Mouse (Mus musculus) embryo, embryonic 9.5 days (tissue): ENCODE measurements around the gene Prkg1.

Experiments
- DNase-seq: peaks from one replicate; pipeline ENCODE4 v3.0.0-alpha.2; 2017; ENCODE audit errors: extremely low spot score

Prkg1 gene

DNA sequence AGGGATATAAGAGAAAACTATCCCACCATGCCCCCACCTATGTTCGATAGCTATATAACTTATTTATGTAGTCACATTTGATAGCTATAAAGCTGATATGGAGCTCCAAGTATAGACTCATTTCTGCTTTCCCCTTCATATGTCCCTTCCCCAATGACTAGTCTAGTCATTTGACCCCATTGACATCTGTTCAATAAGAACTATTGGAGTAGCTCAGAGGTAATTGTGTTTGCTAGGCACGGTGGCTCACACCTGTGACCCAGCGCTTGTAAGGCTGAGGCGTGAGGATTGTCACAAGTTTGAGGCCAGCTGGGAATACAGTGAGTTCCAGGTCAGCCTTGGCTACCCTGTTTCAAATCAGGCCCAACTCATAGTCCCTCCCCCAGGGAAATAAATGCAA is 921.2 kb downstream of the Prkg1 start:
- DNase-seq = no peak

DNA sequence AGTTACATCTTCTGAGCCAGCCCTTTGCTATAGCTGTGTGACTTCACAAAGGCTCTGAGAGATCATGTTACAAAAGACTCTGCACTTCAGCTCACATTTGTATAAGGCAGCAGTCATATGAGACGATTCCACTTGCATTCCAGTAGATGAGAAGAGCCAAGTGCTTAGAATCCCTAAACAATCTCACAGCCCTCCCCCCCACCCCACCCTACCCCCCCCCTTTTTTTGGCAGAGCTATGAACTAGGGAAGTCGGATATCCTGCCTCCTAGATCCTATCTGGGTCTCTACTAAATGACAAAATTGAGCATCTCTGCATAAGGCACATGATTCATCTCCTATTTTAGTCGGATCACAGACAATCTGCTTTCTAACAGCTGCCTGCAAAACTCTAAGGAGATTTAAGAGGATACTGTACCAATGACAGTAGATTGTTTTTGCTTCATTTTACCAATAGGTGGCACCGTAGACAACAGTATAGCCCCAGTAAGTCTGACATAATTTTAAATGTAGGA is 921.7 kb downstream of the Prkg1 start:
- DNase-seq = peak; percentile 39

DNA sequence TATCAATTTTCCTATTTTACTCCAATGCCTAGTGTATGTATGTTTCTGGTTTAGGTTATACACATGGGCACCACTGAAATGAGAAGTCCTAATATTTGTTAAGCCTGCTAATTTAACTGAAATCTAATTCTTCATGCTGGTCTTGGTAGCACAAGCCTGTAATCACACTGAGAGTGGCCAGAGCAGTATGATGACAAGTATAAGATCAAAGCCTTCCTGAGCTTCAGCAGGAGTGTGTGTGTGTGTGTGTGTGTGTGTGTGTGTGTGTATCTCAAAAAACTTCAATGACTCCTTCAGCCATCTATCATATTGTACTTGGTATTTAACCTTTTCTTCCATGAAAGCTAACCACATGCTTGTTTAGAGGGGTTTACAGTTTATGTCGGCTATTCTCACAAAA is 922.2 kb downstream of the Prkg1 start:
- peak; percentile 27 for DNase-seq

DNA sequence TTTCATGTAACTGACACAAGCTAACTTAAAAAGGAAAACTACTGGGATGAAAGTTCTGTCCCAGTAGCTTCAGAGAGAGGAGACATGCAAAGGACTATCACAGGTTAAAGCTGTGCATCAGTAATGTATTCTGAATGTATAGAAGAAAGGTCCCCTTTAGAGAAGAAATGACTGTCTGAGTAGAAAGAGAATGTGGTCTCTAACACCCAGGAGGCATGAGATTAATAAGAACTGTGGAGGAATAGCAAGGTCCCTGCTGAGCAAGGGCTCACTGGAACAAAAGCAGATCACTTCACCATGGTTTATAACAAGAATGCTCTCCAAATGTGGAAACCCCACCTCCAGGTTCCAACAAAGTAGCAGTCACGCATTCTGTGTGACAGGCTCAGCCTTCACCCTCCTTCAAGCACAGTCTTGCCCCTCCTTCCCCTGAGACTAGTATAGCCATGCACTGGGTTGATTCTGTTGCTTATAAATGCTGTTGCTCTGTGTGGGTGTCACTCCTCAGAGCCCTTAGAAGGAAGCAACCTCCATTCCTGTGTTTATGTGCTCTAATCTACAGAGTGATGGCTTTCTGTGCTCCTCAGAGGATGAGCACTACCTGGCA is 931.7 kb downstream of the Prkg1 start:
- DNase-seq = no peak

DNA sequence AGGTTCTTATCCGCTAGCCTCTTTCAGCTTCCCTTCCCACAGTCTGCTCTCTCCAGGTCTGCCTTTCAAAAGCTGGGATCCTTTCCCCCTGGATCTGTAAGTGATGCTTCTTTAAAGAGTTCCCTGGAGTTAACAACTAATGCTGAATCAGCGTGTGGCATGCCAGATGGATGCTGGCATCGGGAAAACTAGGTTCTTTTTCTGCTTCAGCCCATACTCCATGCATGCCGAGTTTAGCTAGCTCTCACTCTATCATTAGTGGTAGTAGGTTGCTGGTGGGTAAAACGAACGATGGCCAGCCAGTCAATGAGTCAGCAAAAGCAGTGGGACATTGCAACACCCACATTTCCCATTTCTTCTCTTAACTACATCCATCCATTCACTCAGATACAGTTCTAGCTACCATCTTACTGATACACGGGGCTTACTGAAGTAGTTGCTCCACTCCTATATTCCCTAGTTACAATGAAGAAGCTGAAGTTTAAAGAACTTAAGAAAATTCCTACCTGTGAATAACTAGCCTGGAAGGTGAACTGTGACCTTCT is 935.5 kb downstream of the Prkg1 start:
- DNase-seq = no peak

DNA sequence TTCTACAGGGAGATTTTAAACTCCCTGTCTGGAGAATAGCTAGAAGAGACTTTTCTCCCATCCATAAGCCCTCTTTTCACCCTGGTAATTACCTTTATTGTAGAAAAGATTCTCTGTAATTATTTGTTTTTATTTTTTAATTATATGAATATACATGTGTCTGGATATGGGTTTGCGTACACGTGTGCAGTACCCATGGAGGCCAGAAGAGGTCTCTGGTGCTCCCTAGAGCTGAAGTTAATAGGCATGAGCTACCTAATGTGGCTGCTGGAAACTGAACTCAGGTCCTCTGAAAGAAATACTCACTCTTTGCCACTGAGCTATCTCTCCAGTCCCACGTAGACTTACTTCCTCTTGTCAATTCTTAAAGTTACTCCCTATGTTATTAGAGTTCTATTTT is 937.0 kb downstream of the Prkg1 start:
- DNase-seq = no peak

DNA sequence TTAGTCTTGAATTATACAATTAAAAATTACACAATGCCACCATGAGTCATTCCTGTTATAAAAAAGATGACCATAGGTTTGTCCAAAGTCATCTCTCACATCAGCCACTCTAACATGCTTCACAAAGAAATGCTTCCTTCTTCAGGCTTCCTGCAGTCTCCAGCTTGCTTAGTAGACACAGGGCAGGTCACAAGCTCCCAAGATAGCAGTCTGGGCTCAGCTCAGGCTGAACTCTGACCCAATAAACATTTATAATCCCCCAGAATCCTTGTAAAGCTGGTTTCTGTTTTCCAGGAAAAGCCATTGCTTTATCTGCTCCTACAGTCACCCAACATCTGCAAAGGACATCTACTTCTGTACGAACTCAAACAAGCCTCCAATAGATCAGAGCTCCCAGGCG is 938.7 kb downstream of the Prkg1 start:
- no peak for DNase-seq

DNA sequence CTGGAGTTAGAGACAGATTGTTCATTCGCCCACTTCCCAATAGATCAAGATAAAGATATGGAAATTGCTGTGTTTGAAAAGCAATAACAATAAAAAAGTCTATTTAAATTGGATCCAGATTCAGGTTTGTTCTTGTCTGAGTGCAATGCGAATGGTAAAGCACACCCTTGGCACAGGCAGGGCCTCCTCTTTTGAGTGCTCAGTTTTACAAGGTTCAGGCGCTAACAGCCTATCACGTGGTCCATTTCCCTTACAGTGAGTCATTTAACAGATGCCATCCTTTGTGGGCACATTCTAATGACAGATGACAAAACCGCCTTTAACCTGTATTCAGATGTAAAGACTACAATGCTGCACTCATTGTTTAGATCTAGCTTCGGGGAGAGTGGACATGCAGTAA is 949.2 kb downstream of the Prkg1 start:
- no peak for DNase-seq

DNA sequence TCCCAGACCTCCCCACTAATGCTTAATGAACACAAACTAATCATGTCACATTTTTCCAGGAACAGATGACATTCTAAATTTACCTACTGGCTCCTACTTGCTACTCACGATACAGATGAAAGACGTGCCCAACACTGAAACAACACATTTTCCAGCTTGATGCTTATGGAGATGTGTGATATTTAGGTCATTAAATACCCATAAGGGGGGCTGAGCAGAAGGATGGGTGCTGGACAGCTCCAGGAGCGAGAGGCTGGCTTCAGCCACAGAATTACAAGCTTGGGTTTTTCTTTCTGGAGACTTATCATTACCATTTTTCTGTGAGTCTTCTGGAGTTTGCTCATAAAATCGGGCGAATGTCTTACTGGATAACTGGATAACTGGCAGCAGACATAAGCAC is 958.6 kb downstream of the Prkg1 start:
- DNase-seq = no peak

DNA sequence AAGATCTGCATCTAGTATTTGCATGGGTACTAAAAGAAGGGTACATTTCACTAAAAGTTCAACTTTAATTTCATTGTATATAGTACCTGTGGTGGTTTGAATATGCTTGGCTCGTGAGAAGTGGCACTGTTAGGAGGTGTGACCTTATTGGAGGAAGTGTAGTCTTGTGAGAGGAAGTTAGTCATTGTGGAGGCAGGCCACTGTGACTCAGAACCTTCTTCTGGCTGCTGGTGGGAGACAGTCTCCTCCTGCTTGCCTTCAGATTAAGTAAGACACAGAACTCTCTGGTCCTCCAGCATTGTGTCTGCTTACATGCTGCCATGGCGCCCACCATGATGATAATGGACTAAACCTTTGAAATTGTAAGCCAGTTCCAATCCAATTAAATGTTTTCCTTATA is 984.0 kb downstream of the Prkg1 start:
- DNase-seq = no peak

DNA sequence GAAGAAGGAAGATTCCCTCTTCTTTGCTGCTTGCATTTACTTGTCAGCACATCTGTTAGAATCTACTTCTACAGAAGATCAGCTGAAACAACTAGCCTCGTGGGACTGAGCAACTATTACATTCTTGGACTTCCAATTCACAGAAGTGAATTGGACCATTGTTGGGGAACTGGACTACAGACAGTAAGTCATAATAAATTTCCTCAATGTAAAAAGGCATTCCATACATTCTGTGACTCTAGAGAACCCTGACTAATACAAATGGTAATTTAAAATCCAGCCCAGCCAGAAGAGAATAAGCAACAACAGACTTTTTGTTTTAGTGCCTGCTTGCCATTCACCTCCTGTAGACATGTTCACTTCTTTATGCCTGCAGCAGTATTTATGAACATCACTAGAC is 996.5 kb downstream of the Prkg1 start:
- no peak for DNase-seq

DNA sequence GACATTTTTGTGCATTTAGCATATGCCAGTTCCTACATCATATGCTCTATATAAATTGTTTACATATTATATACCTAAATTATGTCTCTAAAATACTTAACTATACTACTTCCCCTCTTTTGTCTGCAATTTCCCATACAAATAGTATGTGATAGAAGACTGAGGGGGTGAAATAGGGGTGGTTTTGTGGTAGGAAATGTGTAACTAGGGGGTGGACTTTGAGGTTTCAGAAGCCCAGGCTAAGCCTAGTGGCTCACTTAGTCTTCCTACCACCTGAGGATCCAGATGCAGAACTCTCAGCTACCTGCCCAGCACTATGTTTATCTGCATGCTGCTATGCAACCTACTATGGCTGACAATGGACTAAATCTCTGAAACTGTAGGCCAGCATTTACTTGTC is 1020.4 kb downstream of the Prkg1 start:
- no peak for DNase-seq

DNA sequence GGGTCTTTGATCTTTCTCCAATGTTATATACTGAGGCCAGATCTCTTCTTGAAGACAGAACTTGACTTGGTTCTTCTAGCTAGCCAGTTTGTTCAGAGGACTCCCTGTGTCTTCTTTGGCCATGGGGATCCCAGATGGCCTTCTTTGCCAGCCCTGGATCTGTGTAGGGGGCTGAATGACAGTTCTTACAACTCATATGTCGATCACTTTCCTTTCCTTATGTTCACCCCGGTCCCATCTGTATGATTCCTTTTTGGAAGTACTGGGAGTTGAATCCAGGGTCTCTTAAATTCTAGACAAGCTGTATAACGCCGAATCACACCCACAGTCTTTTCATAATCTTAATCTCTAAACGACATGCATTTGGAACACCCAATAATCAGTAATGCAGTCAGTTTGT is 1065.7 kb downstream of the Prkg1 start:
- no peak for DNase-seq

DNA sequence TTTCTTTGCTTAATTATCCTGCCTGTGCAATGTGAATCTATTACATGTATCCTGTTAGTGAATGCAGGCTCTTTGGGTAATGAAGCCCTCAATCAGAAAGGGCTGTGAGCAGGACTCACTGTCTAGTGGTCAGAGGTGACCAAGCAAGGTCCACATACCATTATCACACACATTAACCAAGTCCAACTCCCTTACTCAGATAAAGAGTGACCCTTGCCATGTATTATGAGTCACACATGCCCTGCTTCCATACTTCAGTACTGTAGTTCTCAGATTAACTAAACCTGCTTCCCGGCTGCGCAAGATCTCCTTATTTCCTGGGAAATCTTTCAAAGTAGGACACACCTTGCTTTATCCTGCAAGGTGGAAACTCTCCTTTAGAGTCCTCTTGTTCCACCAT is 1073.6 kb downstream of the Prkg1 start:
- no peak for DNase-seq

DNA sequence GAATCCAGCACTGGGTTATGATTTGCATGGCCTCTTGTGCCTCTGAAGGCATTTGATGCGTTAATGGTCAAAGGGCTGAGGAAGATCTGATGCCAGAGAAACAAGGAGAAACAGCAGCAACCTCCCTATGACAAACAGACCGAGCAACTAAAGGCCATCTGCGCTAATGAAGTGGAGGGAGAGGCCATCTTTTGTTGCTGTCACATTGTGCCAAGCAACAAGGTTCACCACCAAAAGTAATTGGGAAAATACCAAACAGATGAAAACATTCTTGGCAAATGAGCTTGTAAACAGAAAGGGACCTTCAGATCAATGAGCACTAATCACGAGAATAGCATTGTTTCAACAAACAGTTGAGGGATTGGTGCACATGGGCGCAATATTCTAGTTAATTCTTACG is 1074.1 kb downstream of the Prkg1 start:
- no peak for DNase-seq

DNA sequence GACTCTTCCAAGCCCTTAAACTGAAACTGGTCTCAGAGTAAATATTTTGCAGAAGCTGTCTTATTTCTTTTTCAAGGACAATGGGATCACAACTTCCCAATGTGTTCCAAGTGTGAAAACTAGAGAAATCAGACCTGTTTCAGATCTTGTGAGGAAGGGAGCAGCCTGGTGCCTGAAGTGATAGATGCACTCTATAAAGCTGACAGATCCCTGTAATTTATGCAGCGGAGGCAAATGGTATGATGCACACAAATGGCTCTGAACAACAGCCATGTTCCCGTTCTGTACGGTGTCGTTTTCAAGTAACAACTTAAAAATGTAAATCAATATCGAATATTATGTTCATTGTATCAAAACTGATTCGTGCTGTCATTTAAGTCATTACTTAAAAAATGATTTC is 1076.9 kb downstream of the Prkg1 start:
- no peak for DNase-seq

DNA sequence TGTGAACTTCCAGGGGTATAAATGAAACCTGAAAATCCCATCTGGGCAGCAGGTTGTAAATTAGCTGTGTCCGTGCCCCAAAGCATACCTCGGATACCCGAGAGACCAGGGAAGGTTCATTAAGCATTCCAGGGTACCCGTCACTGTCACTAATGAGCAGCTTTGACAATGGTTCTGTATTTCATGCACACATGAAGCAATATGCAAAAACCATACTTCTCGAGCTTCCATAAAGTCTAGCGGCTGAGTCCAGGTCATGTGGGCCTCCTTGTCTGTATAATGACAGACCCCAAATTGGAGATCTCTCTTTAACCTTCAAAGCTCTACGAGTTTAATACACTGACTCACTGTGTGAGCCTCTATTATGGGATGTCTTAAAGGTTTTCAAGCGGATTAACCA is 1088.5 kb downstream of the Prkg1 start:
- no peak for DNase-seq

DNA sequence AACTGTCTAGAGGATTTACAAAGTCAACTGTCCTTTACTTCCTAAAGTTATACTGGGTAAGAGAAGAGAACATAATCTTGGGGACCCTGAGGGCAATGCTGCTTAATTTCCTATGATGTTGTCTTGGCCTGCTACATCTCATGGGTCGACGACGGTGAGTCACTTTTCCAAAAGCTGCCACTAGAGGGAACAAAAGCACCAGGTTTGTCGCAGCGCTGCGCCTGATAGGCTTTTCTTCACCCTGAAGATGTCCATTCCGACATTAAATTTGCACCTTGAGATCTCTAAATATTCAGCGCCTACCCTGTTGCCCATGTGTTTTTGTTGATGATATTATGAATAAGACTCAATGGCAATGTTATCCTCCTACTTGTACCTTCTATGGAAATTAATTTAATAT is 1100.6 kb downstream of the Prkg1 start:
- peak; percentile 60 for DNase-seq

DNA sequence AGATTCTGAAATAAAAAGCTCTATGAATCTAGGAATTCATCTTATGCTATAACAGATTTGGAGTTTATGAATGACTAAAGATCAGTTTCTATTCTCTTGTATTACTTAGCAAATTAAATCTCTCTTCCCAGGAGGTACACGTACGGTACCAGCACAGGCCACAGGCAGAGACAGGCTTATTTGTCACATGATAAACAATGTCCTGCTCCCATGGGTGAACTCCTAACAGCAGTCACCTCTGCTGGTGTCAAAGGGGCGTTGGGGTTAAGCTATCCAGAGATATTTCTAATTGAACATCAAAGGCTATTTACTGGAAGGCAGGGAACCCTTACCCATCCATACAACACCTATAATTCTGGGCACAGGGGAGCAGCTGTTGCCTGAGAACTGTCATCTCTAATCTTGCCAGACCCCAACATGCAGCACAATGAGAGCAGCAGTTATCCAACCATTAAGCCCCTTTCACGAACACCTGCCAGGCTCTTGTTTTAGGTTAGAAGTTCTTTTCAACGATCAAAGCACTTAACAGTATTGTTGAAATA is 1122.1 kb downstream of the Prkg1 start:
- no peak for DNase-seq

DNA sequence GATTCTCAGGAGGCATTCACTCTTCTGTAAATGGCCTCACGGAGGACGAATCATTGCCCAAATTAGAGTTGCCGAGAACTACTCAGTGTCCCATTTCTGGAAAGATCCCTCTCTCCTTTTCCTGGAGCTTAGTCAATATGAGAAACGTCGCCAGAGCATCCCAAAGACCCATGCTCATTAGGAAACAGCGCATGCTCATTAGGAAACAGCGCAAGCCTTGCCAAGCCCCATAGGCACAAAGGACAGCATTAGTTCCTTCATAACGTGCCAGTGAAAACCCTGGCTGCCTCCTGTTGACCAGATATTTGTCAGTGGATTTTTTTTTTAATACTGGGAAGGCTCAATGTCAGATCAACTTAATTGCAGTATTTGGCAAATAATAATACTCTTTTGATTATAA is 1127.4 kb downstream of the Prkg1 start:
- no peak for DNase-seq

DNA sequence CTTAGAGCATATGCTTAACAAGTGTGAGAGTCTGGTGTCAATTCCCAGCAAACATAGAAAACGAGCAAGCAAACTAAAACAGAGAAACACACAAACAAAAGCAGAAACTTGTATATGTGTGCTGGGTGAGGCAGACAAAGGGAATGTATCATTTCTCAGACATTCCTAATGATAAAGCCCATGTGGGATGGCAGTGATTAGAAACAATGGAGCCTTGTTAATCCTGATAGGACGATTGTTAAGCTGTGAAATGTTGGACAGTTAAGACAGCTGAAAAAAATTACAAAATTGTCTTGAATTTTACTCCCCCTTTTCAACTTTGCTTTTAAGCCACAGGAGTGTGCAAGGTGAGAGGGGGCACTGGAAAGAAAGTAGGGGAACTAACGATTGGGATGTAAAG is 1133.8 kb downstream of the Prkg1 start:
- no peak for DNase-seq

DNA sequence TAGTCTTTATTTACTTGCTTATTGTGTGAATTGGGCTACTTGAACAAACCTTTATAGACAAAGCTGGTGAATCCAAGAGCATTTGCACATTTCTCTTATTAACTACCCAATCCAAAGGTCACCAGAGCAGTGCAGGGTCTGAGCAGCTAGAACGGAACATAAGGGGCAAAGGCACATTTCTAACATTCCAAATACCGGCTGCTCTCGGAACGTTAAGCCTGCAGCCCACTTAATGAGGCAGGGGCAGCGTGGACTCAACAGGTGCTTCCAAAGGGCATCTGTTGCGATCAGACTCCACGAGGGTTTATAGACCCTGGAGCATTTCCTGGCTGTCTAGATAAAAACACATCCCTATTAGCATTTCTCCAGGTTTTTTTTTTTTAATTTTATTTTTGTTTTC is 1138.8 kb downstream of the Prkg1 start:
- DNase-seq = no peak

DNA sequence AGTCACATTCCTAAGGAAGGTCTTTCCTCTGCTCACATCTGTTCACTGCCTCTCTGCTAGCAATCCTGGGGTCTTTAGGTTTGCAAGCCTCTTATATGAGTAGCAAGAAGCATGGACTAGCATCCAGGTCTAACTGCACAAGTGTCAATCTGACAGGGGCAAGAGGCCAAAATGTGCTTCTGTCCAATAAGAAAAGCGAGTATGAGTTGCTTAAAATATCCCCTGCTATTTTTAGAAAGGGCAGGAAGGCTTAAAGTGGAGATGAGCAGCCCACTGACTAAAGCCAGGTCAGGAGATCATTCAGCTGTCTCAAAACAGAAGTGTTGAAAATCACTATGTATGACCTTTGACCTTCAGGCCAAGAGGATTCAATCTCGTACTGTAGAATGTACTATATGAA is 1139.4 kb downstream of the Prkg1 start:
- no peak for DNase-seq

DNA sequence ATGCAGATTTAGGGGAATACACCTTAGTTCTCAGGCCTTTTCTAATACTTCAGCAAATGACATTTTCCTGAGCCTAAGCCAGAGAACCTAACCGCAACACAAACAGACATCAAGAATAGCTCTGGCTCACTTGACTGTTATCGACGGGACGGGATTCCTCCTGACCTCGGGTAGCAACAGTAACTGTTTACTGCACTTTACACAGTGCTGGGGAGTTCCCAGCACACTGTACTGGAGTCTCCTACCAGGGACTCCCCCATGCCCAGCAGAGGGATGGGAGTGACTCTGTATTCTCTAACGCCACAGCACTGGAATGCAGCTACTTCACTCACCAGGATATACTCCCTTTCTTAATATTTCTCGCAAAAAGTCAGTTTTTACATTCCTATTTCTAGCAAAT is 1141.2 kb downstream of the Prkg1 start:
- no peak for DNase-seq
